Mouse (Mus musculus): ENCODE measurements around the gene Gstt3.

- TF ChIP-seq POLR2A (IDR thresholded peaks at IDR 0.05; ENCODE audit: borderline replicate concordance, insufficient read depth, low read length) (no peak), CTCF (IDR thresholded peaks at IDR 0.05; ENCODE audit: borderline replicate concordance, insufficient read depth, low read depth, low read length) (no peak)
These were observed 15.7 kb upstream of the Gstt3 start for GRCm38 (mm10) chr10:75796731-75797516.
